Comparison of ENCODE assay signal across 8 mouse cellular contexts in genomic region chr12:86974387-86975288, GRCm38 (mm10). TPM values are rescaled to one million over a fixed set of nuclear protein-coding genes. Genes with fewer than 3 reads are reported as not detected.
DNase-seq lines count a peak whose midpoint lies in the region; ATAC-seq and TF ChIP-seq lines count a peak whose summit lies in the region.

No protein-coding gene starts in this region.

- peak overlapping the region; percentile 60 for H3K4me2 ChIP-seq in embryonic facial prominence, embryonic 15.5 days (replicated peaks)
- H3K4me2 ChIP-seq in heart, embryonic 11.5 days = peak overlapping the region; percentile 61
- H3K4me2 ChIP-seq in kidney, embryonic 15.5 days = peak overlapping the region; percentile 71
- peak overlapping the region; percentile 68 for H3K4me2 ChIP-seq in liver, embryonic 13.5 days
- peak overlapping the region; percentile 57 for H3K4me2 ChIP-seq in stomach, postnatal 0 days (replicated peaks; ENCODE audit: low read depth)

- peak overlapping the region; percentile 15; the same call in 1 of the 2 replicates for H3K9ac ChIP-seq in embryonic facial prominence, embryonic 15.5 days
- H3K9ac ChIP-seq in heart, embryonic 11.5 days (ENCODE audit: low read depth, low read length) = peak overlapping the region; percentile 47; the same call in 1 of the 2 replicates
- H3K9ac ChIP-seq in kidney, embryonic 15.5 days = peak overlapping the region; percentile 37; the same call in 1 of the 2 replicates
- H3K9ac ChIP-seq in liver, embryonic 13.5 days = peak overlapping the region; percentile 50
- peak overlapping the region; percentile 41; the same call in 1 of the 2 replicates for H3K9ac ChIP-seq in stomach, postnatal 0 days (ENCODE audit: low read length)

- H3K27ac ChIP-seq in embryonic facial prominence, embryonic 15.5 days (replicated peaks) = peak overlapping the region; percentile 60; the same call in 1 of the 2 replicates
- no peak overlapping the region for H3K27ac ChIP-seq in heart, embryonic 11.5 days (ENCODE audit: low read depth, low read length)
- no peak overlapping the region for H3K27ac ChIP-seq in kidney, embryonic 15.5 days
- H3K27ac ChIP-seq in liver, embryonic 13.5 days = no peak overlapping the region
- peak overlapping the region; percentile 65 for H3K27ac ChIP-seq in stomach, postnatal 0 days (replicated peaks)

- ATAC-seq in embryonic facial prominence, embryonic 15.5 days (ENCODE audit: insufficient number of reproducible peaks, low FRiP score, low TSS enrichment, low read depth) = peak; percentile 44; the same call in 1 of the 2 replicates
- ATAC-seq in heart, embryonic 11.5 days (replicated peaks; ENCODE audit: insufficient number of reproducible peaks, low FRiP score, low TSS enrichment) = peak; percentile 19; the same call in 1 of the 2 replicates
- ATAC-seq in kidney, embryonic 15.5 days (replicated peaks; ENCODE audit: low FRiP score) = peak; percentile 74
- ATAC-seq in liver, embryonic 13.5 days (ENCODE audit: low read depth) = peak; percentile 66
- peak; percentile 50 for ATAC-seq in stomach, postnatal 0 days (ENCODE audit: low FRiP score, low TSS enrichment)

- 8% methylated on average over 40 of the region's 40 CpGs for WGBS in embryonic facial prominence, embryonic 15.5 days
- 8% methylated on average over 39 of the region's 40 CpGs for WGBS in heart, embryonic 11.5 days (ENCODE audit: insufficient replicate concordance)
- WGBS in kidney, embryonic 15.5 days = 7% methylated on average over 40 of the region's 40 CpGs
- WGBS in liver, embryonic 13.5 days (ENCODE audit: insufficient replicate concordance) = 13% methylated on average over 40 of the region's 40 CpGs
- WGBS in stomach, postnatal 0 days = 10% methylated on average over 36 of the region's 40 CpGs

- no peaks in the 10 kb centered on the region for H3K9me3 ChIP-seq in embryonic facial prominence, embryonic 15.5 days (replicated peaks)
- H3K9me3 ChIP-seq in heart, embryonic 11.5 days (replicated peaks; ENCODE audit: control insufficient read depth, low read length) = no peaks in the 10 kb centered on the region
- H3K9me3 ChIP-seq in kidney, embryonic 15.5 days (replicated peaks) = no peaks in the 10 kb centered on the region
- no peaks in the 10 kb centered on the region for H3K9me3 ChIP-seq in liver, embryonic 13.5 days (replicated peaks)
- no peaks in the 10 kb centered on the region for H3K9me3 ChIP-seq in stomach, postnatal 0 days (ENCODE audit: control insufficient read depth, low read length)

- peaks cover 36% of the 10 kb centered on the region for H3K4me1 ChIP-seq in embryonic facial prominence, embryonic 15.5 days
- H3K4me1 ChIP-seq in heart, embryonic 11.5 days (ENCODE audit: control insufficient read depth, insufficient read depth, low read length) = peaks cover 23% of the 10 kb centered on the region
- H3K4me1 ChIP-seq in kidney, embryonic 15.5 days = peaks cover 34% of the 10 kb centered on the region
- peaks cover 32% of the 10 kb centered on the region for H3K4me1 ChIP-seq in liver, embryonic 13.5 days (replicated peaks)
- 0 out of 2 replicates have a peak, but pooled peaks cover 3% of the 10 kb centered on the region for H3K4me1 ChIP-seq in stomach, postnatal 0 days (replicated peaks; ENCODE audit: control insufficient read depth, insufficient read depth)

- peak; percentile 90 for TF ChIP-seq CTCF in stomach, postnatal 0 days (IDR thresholded peaks at IDR 0.05; ENCODE audit: low read depth)

- TF ChIP-seq EP300 in stomach, postnatal 0 days (optimal IDR thresholded peaks at IDR 0.05) = no peak

- H3K4me3 ChIP-seq in embryonic facial prominence, embryonic 15.5 days (replicated peaks) = peak overlapping the region; percentile 33
- peak overlapping the region; percentile 31 for H3K4me3 ChIP-seq in heart, embryonic 11.5 days (ENCODE audit: low read depth, low read length)
- H3K4me3 ChIP-seq in kidney, embryonic 15.5 days (replicated peaks) = peak overlapping the region; percentile 35
- H3K4me3 ChIP-seq in liver, embryonic 13.5 days (replicated peaks) = peak overlapping the region; percentile 44
- H3K4me3 ChIP-seq in stomach, postnatal 0 days (ENCODE audit: low read depth, low read length) = peak overlapping the region; percentile 25

- DNase-seq in right cerebral cortex, adult 18-20 months = peak; percentile 62
- DNase-seq in right cerebral cortex, postnatal 25 days = no peak
- peak; percentile 48 for DNase-seq in liver, embryonic 13.5 days
- peak; percentile 89 for DNase-seq in neural tube, embryonic 10.5 days (ENCODE audit: extremely low spot score, low spot score)
- DNase-seq in stomach, postnatal 0 days (ENCODE audit: low spot score) = peak; percentile 78

- peaks cover 4% of the 10 kb centered on the region; the same call in 1 of the 2 replicates for H3K27me3 ChIP-seq in embryonic facial prominence, embryonic 15.5 days
- peaks cover 11% of the 10 kb centered on the region for H3K27me3 ChIP-seq in heart, embryonic 11.5 days (ENCODE audit: control insufficient read depth, insufficient read depth, low read length)
- H3K27me3 ChIP-seq in kidney, embryonic 15.5 days = peaks cover 18% of the 10 kb centered on the region
- H3K27me3 ChIP-seq in liver, embryonic 13.5 days = peaks cover 28% of the 10 kb centered on the region
- no peaks in the 10 kb centered on the region for H3K27me3 ChIP-seq in stomach, postnatal 0 days (ENCODE audit: control insufficient read depth, insufficient read depth, low read length)

- H3K36me3 ChIP-seq in embryonic facial prominence, embryonic 15.5 days = no peaks in the 10 kb centered on the region
- no peaks in the 10 kb centered on the region for H3K36me3 ChIP-seq in heart, embryonic 11.5 days (ENCODE audit: control insufficient read depth, insufficient read depth, low read length)
- H3K36me3 ChIP-seq in kidney, embryonic 15.5 days = no peaks in the 10 kb centered on the region
- H3K36me3 ChIP-seq in liver, embryonic 13.5 days = no peaks in the 10 kb centered on the region
- H3K36me3 ChIP-seq in stomach, postnatal 0 days (ENCODE audit: control insufficient read depth, insufficient read depth, low read length) = no peaks in the 10 kb centered on the region

RNA-seq across cellular contexts. Expression of gene Zdhhc22, which starts 15.6 kb away (rescaled TPM):
- 0.12 TPM in 1 of 2 replicates, not detected in the other for polyA plus RNA-seq in embryonic facial prominence, embryonic 15.5 days (2015; fragmentation: Nextera tagmentation; extraction: Ambion mirVana)
- polyA plus RNA-seq in heart, embryonic 11.5 days (2014; fragmentation: Nextera tagmentation; extraction: Ambion mirVana) = 0.20 TPM in 1 of 2 replicates, not detected in the other
- 0.08 TPM in 1 of 2 replicates, not detected in the other for polyA plus RNA-seq in kidney, embryonic 15.5 days (2015; fragmentation: Nextera tagmentation; extraction: Ambion mirVana)
- 0.03 TPM in 1 of 2 replicates, not detected in the other for polyA plus RNA-seq in liver, embryonic 13.5 days (2015; fragmentation: Nextera tagmentation; extraction: Ambion mirVana)
- 0.53 and 0.58 TPM in 2 replicates for polyA plus RNA-seq in stomach, postnatal 0 days (2015; fragmentation: Nextera tagmentation; extraction: Ambion mirVana)

RNA-seq across cellular contexts. Expression of gene Cipc, which starts 27.8 kb away (rescaled TPM):
- polyA plus RNA-seq in embryonic facial prominence, embryonic 15.5 days (2015; fragmentation: Nextera tagmentation; extraction: Ambion mirVana) = 20.3 and 23.2 TPM in 2 replicates
- 26.7 and 31.0 TPM in 2 replicates for polyA plus RNA-seq in heart, embryonic 11.5 days (2014; fragmentation: Nextera tagmentation; extraction: Ambion mirVana)
- polyA plus RNA-seq in kidney, embryonic 15.5 days (2015; fragmentation: Nextera tagmentation; extraction: Ambion mirVana) = 20.9 and 22.7 TPM in 2 replicates
- polyA plus RNA-seq in liver, embryonic 13.5 days (2015; fragmentation: Nextera tagmentation; extraction: Ambion mirVana) = 11.6 and 13.6 TPM in 2 replicates
- 10.1 and 10.8 TPM in 2 replicates for polyA plus RNA-seq in stomach, postnatal 0 days (2015; fragmentation: Nextera tagmentation; extraction: Ambion mirVana)

RNA-seq across cellular contexts. Expression of gene Tmem63c, which starts 46.5 kb away (rescaled TPM):
- polyA plus RNA-seq in embryonic facial prominence, embryonic 15.5 days (2015; fragmentation: Nextera tagmentation; extraction: Ambion mirVana) = 0.16 and 0.28 TPM in 2 replicates
- not detected in 2 replicates for polyA plus RNA-seq in heart, embryonic 11.5 days (2014; fragmentation: Nextera tagmentation; extraction: Ambion mirVana)
- polyA plus RNA-seq in kidney, embryonic 15.5 days (2015; fragmentation: Nextera tagmentation; extraction: Ambion mirVana) = 0.06 and 0.10 TPM in 2 replicates
- polyA plus RNA-seq in liver, embryonic 13.5 days (2015; fragmentation: Nextera tagmentation; extraction: Ambion mirVana) = not detected in 2 replicates
- 0.72 and 0.74 TPM in 2 replicates for polyA plus RNA-seq in stomach, postnatal 0 days (2015; fragmentation: Nextera tagmentation; extraction: Ambion mirVana)

Comparison
In these comparisons a context has a peak if more than half of its experiments do, and no peak if none do; other contexts are left out.
1. ATAC-seq: peak in every context shown above with its lines; median percentile 74 in kidney, embryonic 15.5 days; 66 in liver, embryonic 13.5 days; 50 in stomach, postnatal 0 days; 44 in embryonic facial prominence, embryonic 15.5 days; 19 in heart, embryonic 11.5 days.
2. H3K27ac ChIP-seq: peak in embryonic facial prominence, embryonic 15.5 days (single experiment) and stomach, postnatal 0 days (single experiment); none in heart, embryonic 11.5 days (single experiment), kidney, embryonic 15.5 days (single experiment) and liver, embryonic 13.5 days (single experiment).
3. Peak in every context shown above with its lines, with median percentiles within 50 percentile points of each other: H3K4me2 ChIP-seq, H3K4me3 ChIP-seq and H3K9ac ChIP-seq.